Mouse (Mus musculus) CH12.LX (cell line): ENCODE measurements around the gene Fgfr2. TPM values are rescaled to one million over a fixed set of nuclear protein-coding genes. Genes with fewer than 3 reads are reported as not detected.
A peak's percentile ranks its signal among the peaks of the same experiment; 100 is the strongest.

ENCODE experiments used
- DNase-seq: peaks from one replicate; pipeline ENCODE4 v3.0.0-alpha.2; 2013; ENCODE audit errors: extremely low read depth
- H3K27ac ChIP-seq: 2 replicates; pipeline ENCODE4 v1.5.1; 2012; ENCODE audit warnings: low read depth, mild to moderate bottlenecking, control low read depth, moderate library complexity; ENCODE audit not compliant: insufficient read depth
- H3K27me3 ChIP-seq: replicated peaks from 2 replicates; pipeline ENCODE3; 2012; ENCODE audit warnings: inconsistent platforms
- H3K36me3 ChIP-seq, 2 experiments: replicated peaks in 1 of 2; 2 replicates each; pipeline versions ENCODE3 to v1.6.1; 2012; ENCODE audit warnings: inconsistent platforms in 1 of 2, low read length in 1 of 2, mild to moderate bottlenecking in 1 of 2, mixed read lengths in 1 of 2, moderate library complexity in 1 of 2; ENCODE audit not compliant: control insufficient read depth in 1 of 2, insufficient read depth in 1 of 2
- H3K4me1 ChIP-seq, 2 experiments: 2 replicates each; pipeline ENCODE4 v1.6.1; 2012; ENCODE audit warnings: inconsistent platforms in 1 of 2, moderate library complexity in 1 of 2; ENCODE audit not compliant: insufficient read depth in 2 of 2, control insufficient read depth in 1 of 2
- H3K4me2 ChIP-seq: 2 replicates; pipeline ENCODE4 v1.6.1; 2012; ENCODE audit warnings: low read depth, mild to moderate bottlenecking, control low read depth; ENCODE audit not compliant: poor library complexity, insufficient read depth, severe bottlenecking
- H3K4me3 ChIP-seq, 3 experiments: fragments of 150-350 bp in 1 of 3; sonication (generic) in 1 of 3; replicated peaks in 1 of 3; 2 replicates each; pipeline versions ENCODE3 to v1.5.1; 2011 to 2012; ENCODE audit warnings: low read depth in 2 of 3, low read length in 2 of 3, mild to moderate bottlenecking in 2 of 3, moderate library complexity in 2 of 3, control low read depth in 1 of 3, improper control_type of control experiment in 1 of 3, inconsistent platforms in 1 of 3, mixed read lengths in 1 of 3; ENCODE audit not compliant: poor library complexity in 1 of 3
- H3K79me2 ChIP-seq: replicated peaks from 2 replicates; pipeline ENCODE4 v1.6.1; 2012; ENCODE audit warnings: mild to moderate bottlenecking, moderate library complexity; ENCODE audit not compliant: control insufficient read depth, poor library complexity, insufficient read depth, severe bottlenecking; ENCODE audit errors: extremely low read depth
- H3K9ac ChIP-seq: 2 replicates; pipeline ENCODE4 v1.6.1; 2012; ENCODE audit warnings: low read depth, mild to moderate bottlenecking, control low read depth, moderate library complexity; ENCODE audit not compliant: insufficient read depth
- H3K9me3 ChIP-seq: replicated peaks from 2 replicates; pipeline ENCODE3; 2012; ENCODE audit warnings: low read length, inconsistent platforms, mixed read lengths
- CHD1 ChIP-seq: IDR thresholded peaks from 2 replicates; pipeline ENCODE4 v1.6.1; 2012; ENCODE audit warnings: low read depth, low read length, improper control_type of control experiment, inconsistent platforms
- CHD2 ChIP-seq: IDR thresholded peaks from 2 replicates; pipeline ENCODE4 v1.6.1; 2011; ENCODE audit warnings: low read length, improper control_type of control experiment
- CTCF ChIP-seq, 2 experiments: IDR thresholded peaks in 1 of 2; conservative IDR thresholded peaks in 1 of 2; 2 replicates each; pipeline ENCODE4 v1.5.1; 2011 to 2012; ENCODE audit warnings: low read depth in 2 of 2, low read length in 2 of 2, improper control_type of control experiment in 1 of 2, inconsistent platforms in 1 of 2, mild to moderate bottlenecking in 1 of 2, moderate library complexity in 1 of 2
- E2F4 ChIP-seq: IDR thresholded peaks from 2 replicates; pipeline ENCODE4 v1.6.1; 2011; ENCODE audit warnings: low read depth, low read length, improper control_type of control experiment; ENCODE audit not compliant: insufficient replicate concordance
- EP300 ChIP-seq: IDR thresholded peaks from 2 replicates; pipeline ENCODE4 v1.6.1; 2011; ENCODE audit warnings: low read length, improper control_type of control experiment
- ETS1 ChIP-seq: conservative IDR thresholded peaks from 2 replicates; pipeline ENCODE4 v1.6.1; 2012; ENCODE audit warnings: low read depth, mild to moderate bottlenecking, inconsistent platforms, low read length, improper control_type of control experiment, moderate library complexity
- GABPA ChIP-seq: IDR thresholded peaks from 2 replicates; pipeline ENCODE4 v1.6.1; 2012; ENCODE audit warnings: low read depth, low read length, improper control_type of control experiment, inconsistent platforms; ENCODE audit not compliant: insufficient replicate concordance
- HCFC1 ChIP-seq: IDR thresholded peaks from 2 replicates; pipeline ENCODE4 v1.6.1; 2012; ENCODE audit warnings: low read depth, mild to moderate bottlenecking, inconsistent platforms, low read length, improper control_type of control experiment
- JUN ChIP-seq: IDR thresholded peaks from 2 replicates; pipeline ENCODE4 v1.6.1; 2011; ENCODE audit warnings: low read depth, mild to moderate bottlenecking, low read length, improper control_type of control experiment, moderate library complexity; ENCODE audit not compliant: insufficient read depth
- JUND ChIP-seq: conservative IDR thresholded peaks from 2 replicates; pipeline ENCODE4 v1.6.1; 2011; ENCODE audit warnings: low read depth, low read length, improper control_type of control experiment
- KAT2A ChIP-seq: IDR thresholded peaks from 2 replicates; pipeline ENCODE4 v1.6.1; 2012; ENCODE audit warnings: low read length, improper control_type of control experiment, inconsistent platforms; ENCODE audit not compliant: insufficient replicate concordance
- MAX ChIP-seq: IDR thresholded peaks from 2 replicates; pipeline ENCODE4 v1.6.1; 2011; ENCODE audit warnings: low read length, improper control_type of control experiment
- MXI1 ChIP-seq: IDR thresholded peaks from 2 replicates; pipeline ENCODE4 v1.6.1; 2011; ENCODE audit warnings: mild to moderate bottlenecking, low read depth, low read length, improper control_type of control experiment
- MYC ChIP-seq: IDR thresholded peaks from 2 replicates; pipeline ENCODE4 v1.6.1; 2011; ENCODE audit warnings: low read depth, mild to moderate bottlenecking, improper control_type of control experiment, low read length
- NRF1 ChIP-seq: IDR thresholded peaks from 2 replicates; pipeline ENCODE4 v1.6.1; 2014; ENCODE audit warnings: low read depth, mild to moderate bottlenecking, inconsistent platforms, low read length, improper control_type of control experiment, moderate library complexity
- PAX5 ChIP-seq: IDR thresholded peaks from 2 replicates; pipeline ENCODE4 v1.6.1; 2012; ENCODE audit warnings: low read length, inconsistent platforms, mixed read lengths
- POLR2A ChIP-seq: IDR thresholded peaks from 2 replicates; pipeline ENCODE4 v1.6.1; 2011; ENCODE audit warnings: low read depth, mild to moderate bottlenecking, improper control_type of control experiment, low read length
- RAD21 ChIP-seq: IDR thresholded peaks from 2 replicates; pipeline ENCODE4 v1.6.1; 2011; ENCODE audit warnings: low read depth, mild to moderate bottlenecking, low read length, improper control_type of control experiment, moderate library complexity
- RCOR1 ChIP-seq: conservative IDR thresholded peaks from 2 replicates; pipeline ENCODE4 v1.6.1; 2012; ENCODE audit warnings: low read depth, mild to moderate bottlenecking, inconsistent platforms, low read length, improper control_type of control experiment
- SIN3A ChIP-seq: IDR thresholded peaks from 2 replicates; pipeline ENCODE4 v1.6.1; 2012; ENCODE audit warnings: low read length, improper control_type of control experiment, inconsistent platforms
- SMC3 ChIP-seq: IDR thresholded peaks from 2 replicates; pipeline ENCODE4 v1.6.1; 2011; ENCODE audit warnings: low read depth, low read length, improper control_type of control experiment
- TBP ChIP-seq: conservative IDR thresholded peaks from 2 replicates; pipeline ENCODE4 v1.6.1; 2011; ENCODE audit warnings: low read depth, low read length, improper control_type of control experiment
- TCF12 ChIP-seq: IDR thresholded peaks from 2 replicates; pipeline ENCODE4 v1.6.1; 2014; ENCODE audit warnings: low read depth, mild to moderate bottlenecking, inconsistent platforms, low read length, improper control_type of control experiment
- UBTF ChIP-seq: IDR thresholded peaks from 2 replicates; pipeline ENCODE4 v1.6.1; 2012; ENCODE audit warnings: low read depth, mild to moderate bottlenecking, inconsistent platforms, low read length, improper control_type of control experiment, moderate library complexity
- USF1 ChIP-seq: IDR thresholded peaks from 2 replicates; pipeline ENCODE4 v1.6.1; 2014; ENCODE audit warnings: low read depth, mild to moderate bottlenecking, inconsistent platforms, low read length, improper control_type of control experiment
- ZMIZ1 ChIP-seq: IDR thresholded peaks from 2 replicates; pipeline ENCODE4 v1.6.1; 2012; ENCODE audit warnings: low read depth, mild to moderate bottlenecking, inconsistent platforms, low read length, improper control_type of control experiment
- ZNF384 ChIP-seq: IDR thresholded peaks from 2 replicates; pipeline ENCODE4 v1.6.1; 2012; ENCODE audit warnings: low read depth, low read length, improper control_type of control experiment, inconsistent platforms
- dilution Hi-C: fragments of 300-500 bp; cut with MboI; formaldehyde crosslinking; loops from 2 replicates; pipeline ENCODE4 v1.14.3; 2020; ENCODE audit warnings: low sequenced_read_pairs; ENCODE audit not compliant: extremely low pct_unique_long_range_greater_than_20kb, extremely low pct_ligation_motif_present
- in situ Hi-C: fragments of 300-500 bp; cut with MboI; formaldehyde crosslinking; loops from 3 replicates; pipeline ENCODE4 v1.14.3; 2019; ENCODE audit warnings: low sequenced_read_pairs, low pct_ligation_motif_present, low pct_unique_long_range_greater_than_20kb, mixed read lengths
- polyA plus RNA-seq: library from polyadenylated mRNA; unstranded; fragments of >175 nt; gene quantifications from 2 replicates; pipeline ENCODE4 v1.2.1, GENCODE M21; 2012; ENCODE audit warnings: low read depth; ENCODE audit not compliant: insufficient read length
- total RNA-seq, 2 experiments: library from RNA; depleted of rRNA; stranded (reverse); fragments of 300-350 nt in 1 of 2; fragments of >200 nt in 1 of 2; gene quantifications; 2 replicates each; pipeline ENCODE4 v1.2.3; 2012 to 2014

The Fgfr2 gene
- total and polyA plus RNA-seq, 3 experiments, result not detected

GRCm38 (mm10) chr7:130823992-130824391 is 2299.2 kb downstream of the Fgfr2 start:
- H3K4me1 ChIP-seq, result peaks cover 8 to 39% of the 10 kb centered on the region in 2 experiments
- no peaks in the 10 kb centered on the region for H3K36me3 ChIP-seq
- H3K9ac ChIP-seq, result no peak overlapping the region
- H3K4me3 ChIP-seq, result no peak overlapping the region
- dilution Hi-C loops (no loop called here), in situ Hi-C loops (no loop called here)
- no peak overlapping the region for H3K4me2 ChIP-seq
- no peak for DNase-seq
- no peak for TF ChIP-seq ZMIZ1
- no peak for TF ChIP-seq CTCF (conservative IDR thresholded peaks at IDR 0.05 in 1 of 2, IDR thresholded peaks at IDR 0.05 in 1 of 2; ENCODE audit: low read depth in 2 of 2, low read length in 2 of 2)
- no peak for TF ChIP-seq SIN3A
- no peak for TF ChIP-seq USF1
- TF ChIP-seq RAD21, result no peak
- no peak for TF ChIP-seq PAX5
- TF ChIP-seq CHD2, result no peak
- no peak for TF ChIP-seq KAT2A
- no peak for TF ChIP-seq GABPA
- no peak for TF ChIP-seq UBTF
- TF ChIP-seq MXI1, result no peak
- TF ChIP-seq TCF12, result no peak
- no peak for TF ChIP-seq E2F4
- TF ChIP-seq NRF1, result no peak
- H3K27me3 ChIP-seq, result peaks cover 77% of the 10 kb centered on the region
- no peaks in the 10 kb centered on the region for H3K79me2 ChIP-seq
- H3K9me3 ChIP-seq, result peaks cover 8% of the 10 kb centered on the region
- no peak overlapping the region for H3K27ac ChIP-seq

- in situ Hi-C loops, result no loop called here
- Histone ChIP-seq H3K9me3 (no peaks in the 10 kb centered on the region), H3K4me3 (no peak overlapping the region), H3K27me3 (peaks cover 85% of the 10 kb centered on the region), H3K4me2 (no peak overlapping the region), H3K9ac (no peak overlapping the region), H3K79me2 (no peaks in the 10 kb centered on the region), H3K36me3 (no peaks in the 10 kb centered on the region), H3K4me1 (peaks cover 6 to 28% of the 10 kb centered on the region in 2 experiments), H3K27ac (no peak overlapping the region)
- dilution Hi-C loops, result no loop called here
- DNase-seq, result no peak
- TF ChIP-seq E2F4 (no peak), CTCF (conservative IDR thresholded peaks at IDR 0.05 in 1 of 2, IDR thresholded peaks at IDR 0.05 in 1 of 2; ENCODE audit: low read depth in 2 of 2, low read length in 2 of 2) (no peak)
Measured at GRCm38 (mm10) chr7:130819624-130820023, 2303.5 kb downstream of the Fgfr2 start.

- Histone ChIP-seq H3K4me2 (no peak overlapping the region), H3K9me3 (no peaks in the 10 kb centered on the region), H3K79me2 (no peaks in the 10 kb centered on the region), H3K4me3 (no peak overlapping the region), H3K27me3 (peaks cover 82% of the 10 kb centered on the region), H3K4me1 (peaks cover 6 to 28% of the 10 kb centered on the region in 2 experiments), H3K36me3 (no peaks in the 10 kb centered on the region), H3K9ac (no peak overlapping the region), H3K27ac (no peak overlapping the region)
- in situ Hi-C loops (no loop called here), dilution Hi-C loops (no loop called here)
- peak; percentile 73 for DNase-seq
- no peak for TF ChIP-seq ZMIZ1
- TF ChIP-seq CHD1, result no peak
- TF ChIP-seq SMC3, result no peak
- TF ChIP-seq EP300, result peak; percentile 91
- TF ChIP-seq ETS1, result peak; percentile 16; the same call in 1 of the 2 replicates
- TF ChIP-seq MYC, result no peak
- 0 out of 2 replicates have a peak, but pooled peaks have one; percentile 24 for TF ChIP-seq RCOR1
- no peak for TF ChIP-seq PAX5
- TF ChIP-seq NRF1, result no peak
- TF ChIP-seq MAX, result no peak
- no peak for TF ChIP-seq GABPA
- TF ChIP-seq E2F4, result no peak
- TF ChIP-seq JUN, result peak; percentile 75
- peak; percentile 85 for TF ChIP-seq JUND
- no peak for TF ChIP-seq TBP
- TF ChIP-seq ZNF384, result no peak
- TF ChIP-seq CTCF (conservative IDR thresholded peaks at IDR 0.05 in 1 of 2, IDR thresholded peaks at IDR 0.05 in 1 of 2; ENCODE audit: low read depth in 2 of 2, low read length in 2 of 2), result no peak
- TF ChIP-seq POLR2A, result no peak
- no peak for TF ChIP-seq HCFC1
Measured at GRCm38 (mm10) chr7:130818813-130819212, 2304.3 kb downstream of the Fgfr2 start.
